Mouse (Mus musculus) megakaryocyte-erythroid progenitor cell, adult 5-6 weeks (primary cell): ENCODE measurements at regions not wholly inside any gene's neighbourhood (a gene's known extent, or its start where the extent isn't known, plus 50 kb on each side); places are given as distances from the start of the nearest gene placed in this dataset.

Experiments used
- ATAC-seq: replicated peaks from 2 replicates; pipeline ENCODE4 v1.8.0; 2016; ENCODE audit warnings: mild to moderate bottlenecking, inconsistent platforms; ENCODE audit not compliant: severe bottlenecking, poor library complexity, low FRiP score, low TSS enrichment

GRCm38 (mm10) chr3:104586342-104587175, 51.9 kb upstream of the Slc16a1 start:
- ATAC-seq = no peak

GRCm38 (mm10) chr3:104585303-104585702, 53.2 kb upstream of the Slc16a1 start:
- ATAC-seq = peak; percentile 99

GRCm38 (mm10) chr3:104583236-104583635, 55.2 kb upstream of the Slc16a1 start:
- ATAC-seq = no peak

- ATAC-seq = no peak
Measured at GRCm38 (mm10) chr3:104582521-104582920, 55.9 kb upstream of the Slc16a1 start.

- ATAC-seq = no peak
Measured at GRCm38 (mm10) chr3:104579186-104579585, 59.3 kb upstream of the Slc16a1 start.

GRCm38 (mm10) chr3:104578374-104578773, 60.1 kb upstream of the Slc16a1 start:
- ATAC-seq = no peak

- peak; percentile 77; the same call in 1 of the 2 replicates for ATAC-seq
Measured at GRCm38 (mm10) chr3:104577228-104577927, 61.1 kb upstream of the Slc16a1 start.

- ATAC-seq = no peak
Measured at GRCm38 (mm10) chr3:104573277-104573940, 61.7 kb upstream of the Lrig2 start.

GRCm38 (mm10) chr3:104571935-104572631, 60.4 kb upstream of the Lrig2 start:
- ATAC-seq = no peak

GRCm38 (mm10) chr3:104565423-104566230, 53.9 kb upstream of the Lrig2 start:
- no peak for ATAC-seq

GRCm38 (mm10) chr3:104564857-104565256, 53.1 kb upstream of the Lrig2 start:
- no peak for ATAC-seq

- ATAC-seq = no peak
Measured at GRCm38 (mm10) chr3:104561567-104561966, 49.8 kb upstream of the Lrig2 start.
